Mouse (Mus musculus): ENCODE data around the gene Pitpnc1. TPM values are rescaled to one million over a fixed set of nuclear protein-coding genes. Genes with fewer than 3 reads are reported as not detected.

Gene Pitpnc1
- polyA plus RNA-seq, 1 experiment, result 0.74 TPM

- peaks cover 15% of the 10 kb centered on the region for H3K27me3 ChIP-seq (ENCODE audit: control insufficient read depth, insufficient read depth, insufficient read length)
- no peaks in the 10 kb centered on the region for H3K79me2 ChIP-seq (ENCODE audit: control insufficient read depth, insufficient read depth)
- no peak overlapping the region for H3ac ChIP-seq (ENCODE audit: control insufficient read depth, insufficient read length)
- no peak overlapping the region for H3K4me3 ChIP-seq
- TF ChIP-seq E2F4 (IDR thresholded peaks at IDR 0.05; ENCODE audit: insufficient read depth), result no peak
- TF ChIP-seq CEBPB (IDR thresholded peaks at IDR 0.05; ENCODE audit: insufficient read depth, poor library complexity, severe bottlenecking), result no peak
- no peak for TF ChIP-seq MYOG (IDR thresholded peaks at IDR 0.05; ENCODE audit: control insufficient read depth in 1 of 3, insufficient read depth in 1 of 3, insufficient read length in 2 of 3, low read depth in 2 of 3)
- no peak for TF ChIP-seq REST (IDR thresholded peaks at IDR 0.05; ENCODE audit: insufficient read depth, insufficient read length)
- TF ChIP-seq POLR2AphosphoS2 (IDR thresholded peaks at IDR 0.05; ENCODE audit: insufficient read length, low read depth), result no peak
- no peak for TF ChIP-seq SRF (IDR thresholded peaks at IDR 0.05; ENCODE audit: control insufficient read depth, insufficient read length, low read depth)
- no peak for TF ChIP-seq TCF3 (IDR thresholded peaks at IDR 0.05; ENCODE audit: insufficient read length, low read depth)
- no peak for TF ChIP-seq USF1 (IDR thresholded peaks at IDR 0.05; ENCODE audit: low read depth)
- no peak for TF ChIP-seq TCF12 (IDR thresholded peaks at IDR 0.05; ENCODE audit: insufficient read depth, poor library complexity, severe bottlenecking)
- no peaks in the 10 kb centered on the region for H3K36me3 ChIP-seq (ENCODE audit: control insufficient read depth, insufficient read depth)
- no peak overlapping the region for H3K4me2 ChIP-seq (ENCODE audit: low read depth)
These were observed 227.4 kb downstream of the Pitpnc1 start for GRCm38 (mm10) chr11:107243126-107243525.

GRCm38 (mm10) chr11:107241678-107242077 is 228.8 kb downstream of the Pitpnc1 start:
- Histone ChIP-seq H3K79me2 (ENCODE audit: control insufficient read depth, insufficient read depth) (no peaks in the 10 kb centered on the region), H3K4me2 (ENCODE audit: low read depth) (no peak overlapping the region), H3K4me3 (no peak overlapping the region), H3K27me3 (ENCODE audit: control insufficient read depth, insufficient read depth, insufficient read length) (peaks cover 11% of the 10 kb centered on the region), H3K36me3 (ENCODE audit: control insufficient read depth, insufficient read depth) (no peaks in the 10 kb centered on the region), H3ac (ENCODE audit: control insufficient read depth, insufficient read length) (no peak overlapping the region)
- no peak for TF ChIP-seq TCF3 (IDR thresholded peaks at IDR 0.05; ENCODE audit: insufficient read length, low read depth)
- TF ChIP-seq USF1 (IDR thresholded peaks at IDR 0.05; ENCODE audit: low read depth), result peak; percentile 33

GRCm38 (mm10) chr11:107238506-107238905 is 232.0 kb downstream of the Pitpnc1 start:
- Histone ChIP-seq H3K4me2 (ENCODE audit: low read depth) (no peak overlapping the region), H3K79me2 (ENCODE audit: control insufficient read depth, insufficient read depth) (no peaks in the 10 kb centered on the region), H3K4me3 (no peak overlapping the region), H3K27me3 (ENCODE audit: control insufficient read depth, insufficient read depth, insufficient read length) (peaks cover 9% of the 10 kb centered on the region), H3ac (ENCODE audit: control insufficient read depth, insufficient read length) (no peak overlapping the region), H3K36me3 (ENCODE audit: control insufficient read depth, insufficient read depth) (no peaks in the 10 kb centered on the region)
- no peak for TF ChIP-seq MAX (IDR thresholded peaks at IDR 0.05; ENCODE audit: low read depth)
- TF ChIP-seq TCF12 (IDR thresholded peaks at IDR 0.05; ENCODE audit: insufficient read depth, poor library complexity, severe bottlenecking), result no peak
- TF ChIP-seq REST (IDR thresholded peaks at IDR 0.05; ENCODE audit: insufficient read depth, insufficient read length), result no peak
- TF ChIP-seq MYOG (IDR thresholded peaks at IDR 0.05; ENCODE audit: control insufficient read depth in 1 of 3, insufficient read depth in 1 of 3, insufficient read length in 2 of 3, low read depth in 2 of 3), result no peak

- Histone ChIP-seq H3K4me2 (ENCODE audit: low read depth) (no peak overlapping the region), H3K79me2 (ENCODE audit: control insufficient read depth, insufficient read depth) (no peaks in the 10 kb centered on the region), H3ac (ENCODE audit: control insufficient read depth, insufficient read length) (no peak overlapping the region), H3K36me3 (ENCODE audit: control insufficient read depth, insufficient read depth) (no peaks in the 10 kb centered on the region), H3K27me3 (ENCODE audit: control insufficient read depth, insufficient read depth, insufficient read length) (peaks cover 9% of the 10 kb centered on the region), H3K4me3 (no peak overlapping the region)
- TF ChIP-seq MYOG (IDR thresholded peaks at IDR 0.05; ENCODE audit: control insufficient read depth in 1 of 3, insufficient read depth in 1 of 3, insufficient read length in 2 of 3, low read depth in 2 of 3) (no peak), TCF3 (IDR thresholded peaks at IDR 0.05; ENCODE audit: insufficient read length, low read depth) (no peak), TCF12 (IDR thresholded peaks at IDR 0.05; ENCODE audit: insufficient read depth, poor library complexity, severe bottlenecking) (no peak), CEBPB (IDR thresholded peaks at IDR 0.05; ENCODE audit: insufficient read depth, poor library complexity, severe bottlenecking) (no peak), USF1 (IDR thresholded peaks at IDR 0.05; ENCODE audit: low read depth) (no peak), SRF (IDR thresholded peaks at IDR 0.05; ENCODE audit: control insufficient read depth, insufficient read length, low read depth) (no peak), MAX (IDR thresholded peaks at IDR 0.05; ENCODE audit: low read depth) (no peak), MYOD1 (IDR thresholded peaks at IDR 0.05; ENCODE audit: control insufficient read depth in 1 of 3, insufficient read length in 2 of 3, low read depth in 2 of 3) (no peak), POLR2AphosphoS2 (IDR thresholded peaks at IDR 0.05; ENCODE audit: insufficient read length, low read depth) (no peak), POLR2A (IDR thresholded peaks at IDR 0.05; ENCODE audit: insufficient read length, low read depth) (no peak), E2F4 (IDR thresholded peaks at IDR 0.05; ENCODE audit: insufficient read depth) (no peak), REST (IDR thresholded peaks at IDR 0.05; ENCODE audit: insufficient read depth, insufficient read length) (no peak)
These were observed 233.0 kb downstream of the Pitpnc1 start for GRCm38 (mm10) chr11:107237532-107237931.

- Histone ChIP-seq H3K4me2 (ENCODE audit: low read depth) (no peak overlapping the region), H3K36me3 (ENCODE audit: control insufficient read depth, insufficient read depth) (no peaks in the 10 kb centered on the region), H3K79me2 (ENCODE audit: control insufficient read depth, insufficient read depth) (no peaks in the 10 kb centered on the region), H3ac (ENCODE audit: control insufficient read depth, insufficient read length) (no peak overlapping the region), H3K4me3 (no peak overlapping the region), H3K27me3 (ENCODE audit: control insufficient read depth, insufficient read depth, insufficient read length) (peaks cover 14% of the 10 kb centered on the region)
- TF ChIP-seq MYOG (IDR thresholded peaks at IDR 0.05; ENCODE audit: control insufficient read depth in 1 of 3, insufficient read depth in 1 of 3, insufficient read length in 2 of 3, low read depth in 2 of 3), result peak in 1 of 3 experiments; percentile 21
- TF ChIP-seq TCF3 (IDR thresholded peaks at IDR 0.05; ENCODE audit: insufficient read length, low read depth), result no peak
- TF ChIP-seq TCF12 (IDR thresholded peaks at IDR 0.05; ENCODE audit: insufficient read depth, poor library complexity, severe bottlenecking), result peak; percentile 73
- TF ChIP-seq MYOD1 (IDR thresholded peaks at IDR 0.05; ENCODE audit: control insufficient read depth in 1 of 3, insufficient read length in 2 of 3, low read depth in 2 of 3), result peak; percentile 63 to 93 (median 73)
- no peak for TF ChIP-seq POLR2A (IDR thresholded peaks at IDR 0.05; ENCODE audit: insufficient read length, low read depth)
These were observed 237.1 kb downstream of the Pitpnc1 start for GRCm38 (mm10) chr11:107233252-107233890.
